Mouse (Mus musculus) kidney, postnatal 0 days (tissue): Measurements from ENCODE around the gene Zscan29. TPM values are rescaled to one million over a fixed set of nuclear protein-coding genes. Genes with fewer than 3 reads are reported as not detected.

Experiments
- ATAC-seq: fragments of 200-750 bp; cut with Nextera tagmentation; replicated peaks from 2 replicates; pipeline ENCODE4 v1.8.0; 2017; ENCODE audit warnings: low read depth, moderate number of reproducible peaks, moderate TSS enrichment, moderate library complexity; ENCODE audit not compliant: low FRiP score
- DNase-seq: peaks from one replicate; pipeline ENCODE4 v3.0.0-alpha.2; 2016; ENCODE audit warnings: low spot score
- H3K27ac ChIP-seq: fragments of 300-500 bp; sonication (generic); 2 replicates; pipeline ENCODE4 v1.5.1; 2014; ENCODE audit warnings: mild to moderate bottlenecking
- H3K27me3 ChIP-seq: fragments of 300-500 bp; sonication (generic); 2 replicates; pipeline ENCODE4 v1.6.1; 2014; ENCODE audit warnings: low read length, mixed read lengths; ENCODE audit not compliant: insufficient read depth
- H3K36me3 ChIP-seq: fragments of 300-500 bp; sonication (generic); 2 replicates; pipeline ENCODE4 v1.6.1; 2014; ENCODE audit warnings: low read length, mixed read lengths; ENCODE audit not compliant: insufficient read depth
- H3K4me1 ChIP-seq: fragments of 300-500 bp; sonication (generic); replicated peaks from 2 replicates; pipeline ENCODE4 v1.6.1; 2014; ENCODE audit warnings: antibody characterized with exemption, low read length, mixed read lengths; ENCODE audit not compliant: insufficient read depth
- H3K4me2 ChIP-seq: fragments of 300-500 bp; sonication (generic); 2 replicates; pipeline ENCODE4 v1.6.1; 2014; ENCODE audit warnings: mild to moderate bottlenecking, low read length, moderate library complexity, mixed read lengths
- H3K4me3 ChIP-seq: fragments of 300-500 bp; sonication (generic); replicated peaks from 2 replicates; pipeline ENCODE4 v1.5.1; 2014; ENCODE audit warnings: low read depth, low read length
- H3K9ac ChIP-seq: fragments of 300-500 bp; sonication (generic); 2 replicates; pipeline ENCODE4 v1.6.1; 2014; ENCODE audit warnings: low read depth, low read length
- H3K9me3 ChIP-seq: fragments of 300-500 bp; sonication (generic); replicated peaks from 2 replicates; pipeline ENCODE4 v1.6.1; 2016; ENCODE audit warnings: low read length, inconsistent platforms, mixed read lengths
- CTCF ChIP-seq: IDR thresholded peaks from 2 replicates; pipeline ENCODE4 v1.5.1; 2016; ENCODE audit warnings: antibody characterized with exemption, low read depth, mild to moderate bottlenecking, moderate library complexity
- WGBS: fragments of 180-500 bp; shearing (Covaris S2); extraction: QIAGEN DNeasy Blood & Tissue Kit; methylation state at CpG from one replicate; pipeline ENCODE4 v1.1.7; 2014; 5-methylcytosine and 5-hydroxymethylcytosine counted together
- polyA plus RNA-seq: library from polyadenylated mRNA; unstranded; fragments of >200 nt; fragmentation: Nextera tagmentation; extraction: Ambion mirVana; gene quantifications from 2 replicates; pipeline ENCODE4 v1.2.1, GENCODE M21; 2015

Zscan29 gene
- polyA plus RNA-seq, 1 experiment from 2014 or later = 10.6 TPM

- 2% methylated on average over 9 of the region's 9 CpGs for WGBS
- DNase-seq = peak; percentile 54
- H3K4me1 ChIP-seq = no peaks in the 10 kb centered on the region; the same call in 1 of the 2 replicates
- H3K27me3 ChIP-seq = no peaks in the 10 kb centered on the region
- peak overlapping the region; percentile 87 for H3K27ac ChIP-seq
- H3K36me3 ChIP-seq = peaks cover 12% of the 10 kb centered on the region
- peak overlapping the region; percentile 69; the same call in 1 of the 2 replicates for H3K9ac ChIP-seq
- H3K4me3 ChIP-seq = peak overlapping the region; percentile 69
- peak overlapping the region; percentile 60 for H3K4me2 ChIP-seq
- no peak for TF ChIP-seq CTCF
- no peak for ATAC-seq
- H3K9me3 ChIP-seq = no peaks in the 10 kb centered on the region
These were observed 1.0 kb downstream of the Zscan29 start for GRCm38 (mm10) chr2:121169902-121170301.

- whole genome bisulfite sequencing = 30% methylated on average over 4 of the region's 4 CpGs
- no peak for TF ChIP-seq CTCF
These were observed 1.8 kb downstream of the Zscan29 start for GRCm38 (mm10) chr2:121169173-121169572.

GRCm38 (mm10) chr2:121153100-121153499 is 17.8 kb downstream of the Zscan29 start:
- WGBS = 93% methylated on average over 3 of the region's 3 CpGs

More at GRCm38 (mm10) chr2:121169173-121169572, 1.8 kb downstream of the Zscan29 start:
- peak overlapping the region; percentile 60 for H3K4me2 ChIP-seq
- H3K36me3 ChIP-seq = peaks cover 7% of the 10 kb centered on the region; the same call in 1 of the 2 replicates
- H3K27me3 ChIP-seq = no peaks in the 10 kb centered on the region
- ATAC-seq (no peak), DNase-seq (no peak)
- H3K4me1 ChIP-seq = no peaks in the 10 kb centered on the region; the same call in 1 of the 2 replicates
- H3K4me3 ChIP-seq = peak overlapping the region; percentile 69; the same call in 1 of the 2 replicates
- no peaks in the 10 kb centered on the region for H3K9me3 ChIP-seq
- H3K27ac ChIP-seq = no peak overlapping the region
- peak overlapping the region; percentile 69; the same call in 1 of the 2 replicates for H3K9ac ChIP-seq

GRCm38 (mm10) chr2:121149679-121150078 is 21.2 kb downstream of the Zscan29 start:
- DNase-seq (no peak), ATAC-seq (no peak)
- Histone ChIP-seq H3K9ac (no peak overlapping the region), H3K27me3 (no peaks in the 10 kb centered on the region), H3K4me1 (no peaks in the 10 kb centered on the region), H3K4me2 (no peak overlapping the region), H3K9me3 (no peaks in the 10 kb centered on the region), H3K36me3 (peaks cover 44% of the 10 kb centered on the region), H3K27ac (no peak overlapping the region), H3K4me3 (no peak overlapping the region)
- TF ChIP-seq CTCF = no peak
- WGBS = 83% methylated on average over 5 of the region's 5 CpGs

More at GRCm38 (mm10) chr2:121153100-121153499, 17.8 kb downstream of the Zscan29 start:
- peaks cover 26% of the 10 kb centered on the region; the same call in 1 of the 2 replicates for H3K36me3 ChIP-seq
- DNase-seq (no peak), ATAC-seq (no peak)
- H3K4me1 ChIP-seq = no peaks in the 10 kb centered on the region
- H3K9ac ChIP-seq = no peak overlapping the region
- TF ChIP-seq CTCF = peak; percentile 51
- H3K27me3 ChIP-seq = no peaks in the 10 kb centered on the region
- H3K4me2 ChIP-seq = no peak overlapping the region
- H3K27ac ChIP-seq = no peak overlapping the region
- no peak overlapping the region for H3K4me3 ChIP-seq
- no peaks in the 10 kb centered on the region for H3K9me3 ChIP-seq

- Histone ChIP-seq H3K27ac (no peak overlapping the region), H3K27me3 (no peaks in the 10 kb centered on the region), H3K4me2 (no peak overlapping the region), H3K36me3 (peaks cover 16% of the 10 kb centered on the region), H3K4me1 (0 out of 2 replicates have a peak, but pooled peaks cover 5% of the 10 kb centered on the region), H3K4me3 (no peak overlapping the region), H3K9ac (no peak overlapping the region), H3K9me3 (no peaks in the 10 kb centered on the region)
- TF ChIP-seq CTCF = no peak
- ATAC-seq (no peak), DNase-seq (no peak)
- WGBS = 78% methylated on average over 2 of the region's 2 CpGs
These were observed 28.5 kb downstream of the Zscan29 start for GRCm38 (mm10) chr2:121142415-121142814.

GRCm38 (mm10) chr2:121141216-121142035 is 29.5 kb downstream of the Zscan29 start:
- Histone ChIP-seq H3K4me1 (0 out of 2 replicates have a peak, but pooled peaks cover 5% of the 10 kb centered on the region), H3K9ac (peak overlapping the region; percentile 84; the same call in 1 of the 2 replicates), H3K27ac (peak overlapping the region; percentile 98), H3K36me3 (peaks cover 8% of the 10 kb centered on the region; the same call in 1 of the 2 replicates), H3K4me2 (peak overlapping the region; percentile 86), H3K9me3 (no peaks in the 10 kb centered on the region), H3K4me3 (peak overlapping the region; percentile 65), H3K27me3 (no peaks in the 10 kb centered on the region)
- WGBS = 65% methylated on average over 16 of the region's 16 CpGs
- ATAC-seq (no peak), DNase-seq (peak; percentile 15)
- TF ChIP-seq CTCF = no peak
